Mouse (Mus musculus) gastrocnemius, adult 2 months (tissue): ENCODE measurements around the gene Eva1c. TPM values are rescaled to one million over a fixed set of nuclear protein-coding genes. Genes with fewer than 3 reads are reported as not detected.

Experiments used
- DNase-seq: peaks from one replicate; pipeline ENCODE4 v3.0.0; 2022
- H3K27ac ChIP-seq: fragments of 200-600 bp; 2 replicates; pipeline ENCODE4 v1.8.1; 2022; ENCODE audit warnings: mild to moderate bottlenecking
- H3K4me3 ChIP-seq: fragments of 200-600 bp; 2 replicates; pipeline ENCODE4 v1.8.1; 2022; ENCODE audit warnings: mild to moderate bottlenecking, moderate library complexity
- CTCF ChIP-seq: fragments of 200-600 bp; IDR thresholded peaks from 2 replicates; pipeline ENCODE4 v1.8.1; 2022; ENCODE audit warnings: antibody characterized with exemption, mild to moderate bottlenecking, moderate library complexity
- intact Hi-C: fragments of 180-260 bp; cut with DNase I; formaldehyde crosslinking; loops from one replicate; pipeline ENCODE4 v1.15.1; 2025
- total RNA-seq, 2 experiments: library from RNA; stranded (reverse); gene quantifications; 2 replicates each; pipeline ENCODE4 v1.2.3; 2021

Eva1c gene
- total RNA-seq, 2 experiments from 2014 or later = 0.10 to 0.56 TPM

DNA sequence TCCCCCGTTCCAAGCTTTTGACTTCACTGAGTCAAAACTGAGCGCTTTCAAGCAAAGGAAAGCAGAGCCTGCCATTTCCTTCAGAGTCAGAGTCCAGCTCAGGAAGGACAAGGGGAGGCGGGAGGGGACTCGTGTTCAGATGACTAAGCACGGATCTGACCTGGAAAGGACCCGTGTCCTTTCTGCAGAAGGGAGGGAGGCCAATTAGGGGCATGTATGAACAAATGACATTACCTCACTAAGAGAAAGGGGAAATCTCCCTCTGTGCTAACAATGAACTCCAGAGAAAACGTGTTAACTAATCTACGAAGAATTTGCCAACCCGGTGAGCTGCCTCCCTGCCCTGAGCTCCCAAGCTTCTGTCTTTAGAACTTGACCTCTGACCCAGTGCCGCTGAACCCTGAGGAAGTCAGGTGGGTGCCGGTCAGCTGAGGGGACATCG lies 89.5 kb downstream of the Eva1c start:
- no peak for DNase-seq
- no peak for TF ChIP-seq CTCF
- intact Hi-C loops = no loop called here
- Histone ChIP-seq H3K27ac (peak overlapping the region; percentile 31; the same call in 1 of the 2 replicates), H3K4me3 (peak overlapping the region; percentile 1)

DNA sequence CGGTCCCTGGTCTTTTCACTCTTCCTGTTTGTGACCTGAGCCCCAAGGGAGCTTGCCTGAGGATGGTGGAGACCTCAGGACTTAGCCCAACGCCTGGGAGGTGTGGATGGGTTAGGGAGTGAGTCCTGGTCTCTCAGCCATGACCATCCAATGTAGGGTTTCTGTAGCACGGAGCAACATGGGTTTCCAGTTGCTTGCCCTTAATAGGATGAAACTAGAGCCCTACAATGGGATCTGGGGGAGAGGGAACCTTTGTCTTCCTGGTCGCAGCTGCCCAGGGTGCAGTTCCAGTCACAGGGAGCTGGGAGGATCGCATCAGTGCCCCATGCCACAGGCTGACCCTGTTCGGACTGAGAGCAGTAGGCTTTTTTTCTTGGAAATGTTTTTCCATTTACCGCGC lies 90.6 kb downstream of the Eva1c start:
- no peak overlapping the region for H3K27ac ChIP-seq
- no peak for DNase-seq
- intact Hi-C loops = no loop called here
- no peak for TF ChIP-seq CTCF
- no peak overlapping the region for H3K4me3 ChIP-seq

DNA sequence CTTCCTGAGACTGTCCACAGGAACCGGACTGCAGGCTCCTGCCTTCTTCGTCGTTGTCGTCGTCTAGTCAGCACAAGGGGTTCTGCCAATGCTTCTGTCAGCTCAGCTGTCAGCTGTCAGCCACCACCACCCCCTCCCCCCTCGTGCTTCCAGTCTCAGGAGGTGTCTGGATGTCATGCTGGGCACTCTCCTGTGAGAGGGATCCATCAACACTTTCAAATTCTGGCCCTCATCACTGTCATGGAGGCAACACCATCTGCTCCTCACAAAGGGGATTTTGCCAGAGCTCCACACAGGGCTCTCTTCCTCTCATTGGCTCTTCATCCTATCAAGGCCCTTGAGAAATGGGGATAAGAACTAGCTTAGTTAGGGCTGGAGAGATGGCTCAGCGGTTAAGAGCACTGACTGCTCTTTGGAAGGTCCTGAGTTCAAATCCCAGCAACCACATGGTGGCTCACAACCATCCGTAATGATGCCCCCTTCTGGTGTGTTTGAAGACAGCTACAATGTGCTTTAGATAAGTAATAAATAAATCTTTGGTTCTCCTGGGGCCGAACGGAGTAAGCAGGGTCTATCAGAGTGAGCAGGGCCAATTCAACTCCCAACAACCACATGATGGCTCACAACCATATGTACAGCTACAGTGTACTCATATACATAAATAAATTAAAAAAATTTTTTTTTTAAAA lies 95.1 kb downstream of the Eva1c start:
- DNase-seq = peak; percentile 52
- no peak for TF ChIP-seq CTCF
- H3K27ac ChIP-seq = no peak overlapping the region
- intact Hi-C loops = no loop called here
- no peak overlapping the region for H3K4me3 ChIP-seq

DNA sequence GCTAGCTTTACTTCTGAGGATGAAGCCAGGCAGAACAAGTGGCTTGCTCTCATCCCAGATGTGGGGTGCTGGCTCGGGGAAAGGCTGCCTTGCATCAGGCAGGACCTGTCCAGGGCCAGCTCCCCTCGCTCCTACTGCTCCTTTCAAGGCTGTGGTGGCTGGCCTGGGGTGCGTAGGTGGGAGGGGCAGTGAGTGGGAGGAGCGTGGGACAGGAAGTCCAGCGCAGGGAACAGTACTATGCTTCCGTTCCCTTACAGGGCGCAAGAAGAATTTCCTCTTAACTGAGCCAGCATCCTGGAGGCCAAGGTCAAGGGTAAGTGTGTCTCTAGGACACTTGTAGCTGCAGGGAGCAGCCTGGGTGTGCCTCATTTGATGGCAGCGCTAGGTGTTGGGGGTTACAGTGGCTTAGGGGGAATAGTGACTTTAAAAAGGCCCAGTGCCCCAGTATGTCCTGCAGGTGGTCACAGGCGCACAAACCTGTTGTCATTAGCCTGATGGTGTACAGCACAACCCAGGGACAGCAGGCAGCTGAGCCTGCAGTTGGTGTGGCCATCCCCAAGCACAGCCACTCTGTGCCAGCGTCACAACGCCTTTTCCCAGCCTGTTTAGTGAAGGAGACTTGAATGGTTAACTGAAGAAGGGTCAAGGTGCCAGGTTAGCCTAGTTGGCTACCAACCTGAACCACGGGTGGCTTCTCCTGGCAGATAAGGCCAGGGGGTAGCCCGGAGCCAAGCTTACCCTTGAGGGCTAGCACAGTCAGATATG lies 98.3 kb downstream of the Eva1c start:
- Histone ChIP-seq H3K4me3 (no peak overlapping the region), H3K27ac (peak overlapping the region; percentile 41)
- intact Hi-C loops = no loop called here
- TF ChIP-seq CTCF = no peak
- no peak for DNase-seq

DNA sequence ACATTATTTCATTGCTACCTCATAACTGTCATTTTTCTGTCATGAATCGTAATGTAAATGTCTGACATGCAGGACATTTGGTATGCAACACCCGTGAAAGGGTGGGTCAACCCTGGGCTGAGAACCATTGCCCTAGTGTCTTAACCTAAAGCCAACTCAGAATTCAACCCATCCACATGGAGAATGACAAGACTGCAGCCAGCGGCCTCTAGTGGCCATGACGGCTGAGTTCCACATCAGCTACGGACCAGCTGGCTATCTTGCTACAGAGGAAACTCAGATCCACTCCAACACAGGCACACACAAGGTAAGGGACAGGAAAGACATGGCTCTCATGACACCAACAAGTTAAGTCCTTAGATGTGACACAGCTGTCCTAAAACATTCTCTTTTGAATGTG lies 98.9 kb downstream of the Eva1c start:
- no peak overlapping the region for H3K27ac ChIP-seq
- DNase-seq = peak; percentile 65
- peak; percentile 77 for TF ChIP-seq CTCF
- H3K4me3 ChIP-seq = no peak overlapping the region
- intact Hi-C loops = no loop called here

DNA sequence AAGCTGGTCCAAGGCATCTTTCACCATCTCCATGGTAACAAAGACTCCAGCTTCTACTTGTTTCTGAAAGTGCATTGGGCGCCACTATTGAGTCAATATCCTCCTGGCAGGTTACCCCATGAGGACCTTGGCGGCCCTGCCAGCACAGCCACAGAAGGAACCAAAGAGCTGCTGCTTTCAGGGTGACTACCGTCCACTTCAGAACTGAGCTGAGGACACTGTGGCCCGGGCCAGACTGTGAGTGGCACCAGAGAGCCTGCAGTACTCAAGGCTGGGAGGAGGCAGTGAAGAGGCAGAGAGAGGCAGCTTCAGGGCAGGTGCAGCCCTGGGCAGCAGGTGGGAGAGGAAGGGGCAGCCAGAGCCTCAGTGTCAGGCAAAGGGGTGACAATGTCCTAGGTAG lies 100.9 kb downstream of the Eva1c start:
- no peak for DNase-seq
- Histone ChIP-seq H3K27ac (no peak overlapping the region), H3K4me3 (no peak overlapping the region)
- no peak for TF ChIP-seq CTCF
- intact Hi-C loops = no loop called here

DNA sequence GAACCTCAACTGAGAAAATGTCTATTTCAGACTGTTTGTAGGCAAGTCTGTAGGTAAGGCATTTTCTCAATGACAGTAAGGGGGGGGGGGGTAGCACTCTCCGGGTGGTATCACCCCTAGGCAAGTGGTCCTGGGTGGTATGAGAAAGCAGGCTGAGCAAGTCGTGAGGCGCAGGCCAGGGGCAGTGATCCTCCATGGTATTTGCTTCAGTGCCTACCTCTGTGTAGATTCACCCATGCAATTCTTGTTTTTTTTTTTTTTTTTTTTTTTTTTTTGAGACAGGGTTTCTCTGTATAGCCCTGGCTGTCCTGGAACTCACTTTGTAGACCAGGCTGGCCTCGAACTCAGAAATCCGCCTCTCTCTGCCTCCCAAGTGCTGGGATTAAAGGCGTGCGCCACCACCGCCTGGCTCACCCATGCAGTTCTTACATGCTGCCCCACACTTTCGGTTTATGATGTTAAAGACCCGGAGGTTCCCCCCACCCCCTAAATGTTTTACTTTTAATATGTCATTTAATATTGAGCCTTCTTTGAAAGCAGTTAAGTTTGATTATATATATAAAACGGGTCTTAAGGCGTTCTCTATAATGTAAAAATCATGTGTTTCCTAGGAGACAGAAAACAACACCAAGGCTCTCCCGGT lies 107.1 kb downstream of the Eva1c start:
- Histone ChIP-seq H3K4me3 (peak overlapping the region; percentile 99), H3K27ac (peak overlapping the region; percentile 93)
- no peak for TF ChIP-seq CTCF
- intact Hi-C loops = loop anchor here (2.0 to 5.0 kb wide), 3 partner anchors 101 to 125 kb away; partner anchors contain the start of gene Paxbp1
- DNase-seq = no peak

DNA sequence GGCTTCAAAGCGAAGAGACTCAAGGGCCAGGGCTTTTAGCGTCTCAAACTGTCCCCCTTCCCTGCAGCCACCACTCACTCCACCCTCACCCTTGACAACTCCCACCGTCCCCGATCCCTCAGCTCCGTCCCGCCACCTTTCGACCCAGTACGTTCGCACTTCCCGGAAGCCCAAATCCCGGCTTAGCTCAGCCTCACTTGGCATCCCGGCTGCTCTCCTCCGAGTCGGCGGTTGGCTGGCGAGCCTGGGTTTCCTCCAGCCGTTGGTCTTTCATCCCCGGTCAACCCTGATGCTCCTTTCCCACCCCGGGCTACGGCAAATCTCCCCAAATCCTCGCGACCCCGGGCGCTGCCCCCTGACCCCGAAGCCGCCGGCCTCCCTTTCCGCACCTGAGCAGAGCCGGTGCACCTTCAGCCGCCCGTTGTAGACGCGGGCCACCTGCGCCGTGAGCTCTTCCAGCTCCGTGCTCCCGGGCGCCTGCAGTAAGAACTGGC lies 107.7 kb downstream of the Eva1c start:
- peak overlapping the region; percentile 99 for H3K4me3 ChIP-seq
- peak overlapping the region; percentile 93 for H3K27ac ChIP-seq
- peak; percentile 80 for DNase-seq
- intact Hi-C loops = loop anchor here (2.0 to 5.0 kb wide), 3 partner anchors 102 to 125 kb away; partner anchors contain the start of gene Paxbp1
- TF ChIP-seq CTCF = no peak

DNA sequence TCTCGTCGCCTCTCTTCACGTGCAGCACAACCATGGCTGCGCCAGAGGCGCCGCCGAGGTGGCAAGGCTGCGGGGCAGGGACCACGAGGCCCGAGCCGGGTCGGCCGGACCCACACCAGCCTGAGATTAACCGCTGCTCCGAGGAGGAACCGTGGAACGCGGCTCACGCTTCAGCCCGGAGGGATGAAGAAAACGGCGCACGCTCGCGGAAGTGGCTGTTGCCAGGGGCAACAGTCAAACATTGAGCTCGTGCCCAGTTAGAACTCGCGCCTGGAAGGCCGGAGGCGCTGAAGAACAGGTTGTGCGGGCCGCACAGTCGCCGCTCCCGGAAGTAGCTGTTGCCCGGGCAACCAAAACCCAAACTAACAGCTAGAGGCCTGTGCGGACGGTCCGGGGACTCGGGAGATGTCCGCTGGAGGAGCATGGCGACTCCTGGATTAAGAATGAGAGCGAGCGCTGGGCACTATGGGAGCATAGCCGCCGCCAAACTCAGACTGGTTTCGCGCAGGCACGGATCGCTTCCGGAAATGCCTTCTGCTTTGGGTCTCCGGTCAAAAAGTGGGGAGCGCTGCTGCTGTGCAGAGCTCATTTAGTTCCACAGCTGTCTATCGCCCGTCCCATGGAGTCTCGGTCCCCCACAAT lies 108.3 kb downstream of the Eva1c start, which contains the start of gene Cfap298:
TSS of gene Cfap298 (minus strand) at position 428 of the 642 bp plus-strand sequence.
- intact Hi-C loops = loop anchor here (2.0 to 5.0 kb wide), 4 partner anchors 77 to 126 kb away; partner anchors contain the start of genes Paxbp1 and Synj1

DNA sequence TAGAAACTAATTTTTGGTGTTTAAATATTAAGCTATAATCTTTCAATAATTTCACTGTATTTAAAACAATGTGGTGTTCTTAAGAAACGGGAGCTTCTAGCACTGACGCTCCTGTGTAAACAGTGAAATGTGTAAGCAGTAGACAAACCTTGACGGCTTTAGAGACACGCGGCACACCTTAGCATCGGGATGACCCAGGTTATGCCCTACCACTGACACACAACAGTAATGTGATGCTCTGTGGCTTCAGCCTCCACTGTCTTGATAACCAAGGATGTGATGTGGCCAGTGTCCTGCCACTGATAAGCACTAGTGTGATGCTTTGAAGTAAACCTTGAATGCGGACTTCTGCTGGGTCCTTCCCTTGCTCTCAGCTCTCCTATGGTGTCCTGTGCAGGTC lies 114.7 kb downstream of the Eva1c start:
- no peak for TF ChIP-seq CTCF
- Histone ChIP-seq H3K4me3 (no peak overlapping the region), H3K27ac (no peak overlapping the region)
- DNase-seq = no peak
- intact Hi-C loops = no loop called here

More for the DNA sequence above, 108.3 kb downstream of the Eva1c start, which contains the start of gene Cfap298:
- Histone ChIP-seq H3K4me3 (peak within 1 kb of the TSS; percentile 99), H3K27ac (peak within 1 kb of the TSS; percentile 93)
- no peak for TF ChIP-seq CTCF
- DNase-seq = peak; percentile 94

DNA sequence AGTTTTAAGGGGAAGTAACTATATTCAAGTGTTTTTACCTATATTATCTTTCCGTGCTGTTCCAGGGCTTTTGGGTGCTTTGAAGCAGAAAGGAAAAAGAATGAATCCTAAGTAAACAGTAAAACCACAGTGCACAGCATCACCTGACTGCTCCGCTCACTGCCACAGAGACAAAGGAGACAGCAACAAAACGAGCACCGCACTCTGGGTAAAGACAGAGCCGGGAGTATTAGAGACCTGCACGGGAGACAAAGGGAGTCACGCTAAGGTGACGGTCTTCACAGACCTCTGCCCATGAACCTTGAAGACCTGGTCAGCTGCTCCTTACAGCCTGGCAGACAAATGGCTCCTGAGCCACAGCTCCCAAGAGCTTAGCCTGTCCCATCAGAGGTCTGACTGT lies 120.5 kb downstream of the Eva1c start:
- H3K4me3 ChIP-seq = no peak overlapping the region
- no peak for DNase-seq

DNA sequence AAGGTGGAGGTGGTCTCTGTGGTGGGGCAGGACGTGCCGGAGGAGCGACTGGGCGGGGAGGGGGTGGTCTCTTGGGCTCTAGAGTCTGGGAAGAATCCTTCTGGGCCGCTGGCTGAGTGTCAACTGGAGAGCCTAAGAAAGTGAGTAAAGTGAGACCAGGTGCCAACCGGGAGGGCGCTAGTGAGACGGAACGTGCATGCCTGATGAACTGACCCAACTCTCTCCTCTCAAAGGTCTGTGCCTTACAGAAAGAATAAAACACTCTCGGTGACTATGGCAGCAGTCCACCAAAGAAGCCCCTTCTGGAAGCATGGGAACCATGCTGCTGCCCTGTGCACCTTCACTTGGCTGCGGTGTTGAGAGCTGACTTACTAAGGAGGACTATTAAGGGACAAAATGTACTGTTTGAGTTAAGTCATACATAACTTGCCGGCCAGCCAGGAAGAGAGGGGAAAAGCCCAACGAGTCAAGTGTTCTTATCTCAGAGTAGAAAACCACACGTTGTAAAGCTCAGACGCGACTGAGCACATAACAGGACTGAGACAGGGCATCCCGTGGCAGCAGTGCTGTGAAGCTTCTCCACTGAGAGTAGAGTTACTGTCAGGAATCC lies 123.9 kb downstream of the Eva1c start:
- no peak overlapping the region for H3K4me3 ChIP-seq
- no peak for DNase-seq
- no peak for TF ChIP-seq CTCF
- intact Hi-C loops = no loop called here
- no peak overlapping the region for H3K27ac ChIP-seq

More for the DNA sequence above, 120.5 kb downstream of the Eva1c start:
- TF ChIP-seq CTCF = no peak
- no peak overlapping the region for H3K27ac ChIP-seq
- intact Hi-C loops = no loop called here
